Mouse (Mus musculus): ENCODE measurements around the gene Susd4.
A peak's percentile ranks its signal among the peaks of the same experiment; 100 is the strongest.

Gene Susd4

GRCm38 (mm10) chr1:182787030-182787429 lies 23.4 kb downstream of the Susd4 start:
- DNase-seq (ENCODE audit: low spot score): no peak

GRCm38 (mm10) chr1:182788896-182789295 lies 25.2 kb downstream of the Susd4 start:
- DNase-seq (ENCODE audit: low spot score): no peak

GRCm38 (mm10) chr1:182792521-182793071 lies 28.9 kb downstream of the Susd4 start:
- DNase-seq (ENCODE audit: low spot score): peak; percentile 55

DNA sequence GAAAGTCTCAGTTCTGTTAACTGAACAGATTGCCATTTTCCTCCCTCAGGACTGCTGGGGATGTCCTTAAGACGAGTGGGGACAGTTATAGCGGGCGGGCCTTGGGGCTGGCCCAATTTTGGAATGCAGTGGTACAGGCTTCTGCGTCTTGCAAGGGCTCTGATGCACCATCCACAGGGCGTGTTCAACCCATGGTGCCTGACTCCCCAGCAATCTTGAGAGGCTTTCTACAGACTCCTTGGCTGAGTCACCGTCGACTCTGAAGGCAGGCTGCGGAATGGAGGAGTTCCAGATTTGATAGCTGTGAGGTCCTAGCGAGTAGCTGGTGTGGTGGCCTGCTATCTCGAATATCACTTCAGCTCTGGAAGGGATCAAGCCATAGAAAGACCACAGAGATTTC lies 30.6 kb downstream of the Susd4 start:
- no peak for DNase-seq (ENCODE audit: low spot score)

- no peak for DNase-seq (ENCODE audit: low spot score)
Measured at GRCm38 (mm10) chr1:182794628-182795027, 31.0 kb downstream of the Susd4 start.

GRCm38 (mm10) chr1:182797048-182797447 lies 33.4 kb downstream of the Susd4 start:
- no peak for DNase-seq (ENCODE audit: low spot score)

DNA sequence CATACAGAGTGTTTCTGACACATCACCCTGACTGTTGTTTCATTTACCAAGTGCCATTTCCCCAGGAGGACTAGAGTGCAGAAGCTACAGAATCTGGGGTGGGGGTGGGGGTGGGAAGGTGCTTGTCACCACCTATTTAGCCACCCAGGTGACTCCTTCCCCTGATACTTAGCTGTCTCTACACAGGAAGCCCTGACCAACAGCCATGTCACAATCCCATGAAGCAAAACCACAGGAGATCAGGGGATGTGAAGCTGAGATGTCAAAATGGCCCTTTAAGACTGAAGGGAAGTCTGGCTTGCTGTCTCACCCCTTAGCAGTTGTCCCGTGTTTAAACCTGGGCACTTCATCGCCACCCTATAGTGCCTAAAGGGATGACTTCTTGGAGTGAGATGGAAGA lies 37.9 kb downstream of the Susd4 start:
- DNase-seq (ENCODE audit: low spot score): no peak

- no peak for DNase-seq (ENCODE audit: low spot score)
Measured at GRCm38 (mm10) chr1:182802891-182803290, 39.2 kb downstream of the Susd4 start.

DNA sequence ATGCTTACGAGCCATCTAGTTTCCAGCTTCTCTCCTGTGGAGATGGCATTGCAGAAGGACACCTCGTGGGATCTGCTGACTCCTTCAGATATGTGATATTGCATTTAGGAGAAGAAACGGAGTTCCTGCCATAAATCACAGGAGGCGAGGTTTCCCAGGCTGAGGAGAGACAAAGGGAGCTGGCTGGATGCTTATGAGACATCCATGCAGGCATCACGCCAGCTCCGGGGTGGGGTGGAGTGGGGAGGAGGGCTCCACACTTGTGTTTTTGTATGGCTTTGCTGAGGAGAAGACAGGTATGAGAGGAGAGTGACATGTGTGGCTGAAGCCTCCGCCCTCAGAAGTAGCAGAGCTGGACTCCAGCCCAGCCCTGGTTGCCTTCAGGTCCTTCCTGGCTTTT lies 50.3 kb downstream of the Susd4 start:
- no peak for DNase-seq (ENCODE audit: low spot score)

DNA sequence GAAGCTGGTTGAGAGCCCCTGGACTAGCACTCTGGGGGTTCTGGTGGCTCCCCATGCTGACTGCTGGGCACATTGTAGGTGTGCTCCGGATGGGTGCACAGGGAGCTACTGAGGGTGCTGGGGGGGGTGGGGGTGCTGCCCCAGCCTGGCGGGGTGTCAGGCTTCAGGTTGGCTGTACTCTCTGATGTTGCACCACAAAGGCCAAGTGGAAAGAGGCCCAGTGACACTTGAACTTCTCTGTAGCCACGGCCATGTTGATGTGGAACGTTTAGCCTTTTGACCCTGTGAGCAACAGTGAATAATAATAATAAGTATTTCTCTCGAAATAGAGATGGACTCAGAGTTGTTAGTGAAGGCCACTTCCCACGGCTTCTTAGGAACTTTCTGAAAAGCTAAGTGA lies 50.9 kb downstream of the Susd4 start:
- no peak for DNase-seq (ENCODE audit: low spot score)

DNA sequence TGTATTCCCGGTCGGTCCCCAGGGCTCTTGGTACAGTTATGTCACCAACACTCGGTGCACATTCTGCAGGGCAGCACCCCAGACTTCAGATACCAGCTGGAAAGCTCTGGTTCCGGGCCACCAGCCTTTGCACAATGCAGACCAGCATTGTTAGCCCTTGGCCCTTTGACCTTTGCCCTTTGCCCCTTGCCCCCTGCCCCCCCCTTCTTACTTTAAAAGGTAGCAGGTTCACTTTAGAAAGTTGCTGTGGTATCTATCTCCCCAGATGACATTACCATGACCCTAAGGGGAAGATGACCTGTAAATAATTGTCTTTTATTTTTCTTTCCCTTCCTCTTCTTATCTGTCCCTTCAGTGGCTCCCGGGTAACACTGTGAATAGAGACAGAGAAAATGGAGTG lies 53.4 kb downstream of the Susd4 start:
- no peak for DNase-seq (ENCODE audit: low spot score)

- DNase-seq (ENCODE audit: low spot score): no peak
Measured at GRCm38 (mm10) chr1:182817624-182818023, 54.0 kb downstream of the Susd4 start.

- no peak for DNase-seq (ENCODE audit: low spot score)
Measured at GRCm38 (mm10) chr1:182818931-182819330, 55.3 kb downstream of the Susd4 start.

DNA sequence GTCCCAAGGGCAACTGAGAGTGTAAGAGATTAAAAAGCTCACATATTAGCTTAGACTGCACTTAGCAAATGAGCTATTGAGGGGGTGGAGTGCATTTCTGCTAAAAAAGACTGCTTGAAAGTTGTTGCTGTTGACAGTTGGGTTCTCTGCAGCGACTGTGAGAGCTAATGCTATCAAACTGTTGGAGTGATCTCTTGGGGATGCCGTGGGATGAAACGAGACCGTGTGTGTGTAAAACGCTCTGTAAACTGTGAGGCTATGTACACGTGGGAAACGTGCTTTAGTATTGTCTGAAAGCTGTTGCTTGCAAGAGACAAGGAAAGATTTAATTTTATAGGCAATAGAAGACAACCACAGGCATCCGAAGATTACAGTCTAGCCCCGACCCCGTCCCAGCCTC lies 59.1 kb downstream of the Susd4 start:
- DNase-seq (ENCODE audit: low spot score): no peak

DNA sequence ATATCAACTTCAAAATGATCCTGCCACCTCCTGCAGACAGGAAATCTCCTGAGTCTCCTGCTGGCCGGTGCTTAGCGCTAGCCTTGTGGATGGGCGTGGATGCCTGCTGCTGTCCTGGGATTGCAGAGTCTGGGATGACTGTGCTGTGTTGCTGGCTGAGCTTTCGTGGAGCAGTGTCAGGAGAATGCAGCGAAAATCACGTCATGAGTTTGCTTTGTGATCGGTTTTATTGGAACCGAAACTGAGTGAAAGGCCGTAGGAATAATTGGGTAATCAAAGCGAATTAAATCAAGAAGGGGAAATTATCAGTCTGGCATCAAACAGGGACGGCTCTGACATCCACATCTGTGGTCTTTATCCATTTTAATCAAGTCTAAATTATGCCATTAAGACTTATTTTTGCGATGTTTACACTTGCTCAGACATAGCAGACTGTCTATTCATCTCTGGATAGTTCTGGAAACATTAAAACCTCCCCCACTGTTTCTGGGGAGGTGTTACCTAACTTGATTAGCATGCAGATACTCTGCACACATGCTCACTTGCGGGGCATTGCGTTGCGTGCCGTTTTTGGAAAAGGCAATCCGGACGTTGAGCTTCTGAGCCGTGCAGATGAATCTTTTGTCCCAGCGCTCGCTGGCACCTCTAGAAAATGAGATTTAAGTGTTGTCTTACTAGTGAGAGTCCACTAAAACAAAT lies 60.2 kb downstream of the Susd4 start:
- DNase-seq (ENCODE audit: low spot score): no peak

- no peak for DNase-seq (ENCODE audit: low spot score)
Measured at GRCm38 (mm10) chr1:182826557-182826956, 62.9 kb downstream of the Susd4 start.

- DNase-seq (ENCODE audit: low spot score): no peak
Measured at GRCm38 (mm10) chr1:182838061-182838460, 74.4 kb downstream of the Susd4 start.

DNA sequence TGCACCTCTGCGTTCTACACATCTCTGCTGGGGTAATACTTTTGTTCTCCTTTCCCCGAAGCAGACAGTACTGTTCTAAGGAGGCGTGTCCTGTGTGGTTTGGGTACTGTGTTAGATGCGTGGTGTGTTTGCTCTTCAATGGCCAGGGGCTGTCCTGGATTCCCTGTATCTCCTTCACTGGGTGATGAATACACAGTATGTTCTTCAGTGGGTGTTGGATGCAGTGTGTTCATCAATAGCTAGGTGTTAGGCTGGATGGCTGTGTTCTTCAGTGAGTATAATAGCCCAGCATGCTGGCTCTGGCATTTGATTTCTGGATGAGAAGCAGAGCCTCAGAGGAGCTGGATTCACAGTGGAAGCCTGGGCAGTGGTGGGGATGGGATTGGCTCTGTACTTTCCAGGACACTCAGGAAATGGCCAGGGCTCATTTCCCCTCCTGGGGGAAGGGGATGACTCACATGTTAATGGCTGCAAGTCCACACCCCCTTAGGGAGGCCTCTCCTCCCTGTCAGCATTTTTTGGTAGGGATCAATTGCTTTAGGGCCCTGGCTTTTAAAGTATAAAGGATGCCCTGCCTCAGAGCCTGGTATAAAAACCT lies 75.8 kb downstream of the Susd4 start:
- DNase-seq (ENCODE audit: low spot score): no peak

GRCm38 (mm10) chr1:182840011-182840410 lies 76.4 kb downstream of the Susd4 start:
- no peak for DNase-seq (ENCODE audit: low spot score)

DNA sequence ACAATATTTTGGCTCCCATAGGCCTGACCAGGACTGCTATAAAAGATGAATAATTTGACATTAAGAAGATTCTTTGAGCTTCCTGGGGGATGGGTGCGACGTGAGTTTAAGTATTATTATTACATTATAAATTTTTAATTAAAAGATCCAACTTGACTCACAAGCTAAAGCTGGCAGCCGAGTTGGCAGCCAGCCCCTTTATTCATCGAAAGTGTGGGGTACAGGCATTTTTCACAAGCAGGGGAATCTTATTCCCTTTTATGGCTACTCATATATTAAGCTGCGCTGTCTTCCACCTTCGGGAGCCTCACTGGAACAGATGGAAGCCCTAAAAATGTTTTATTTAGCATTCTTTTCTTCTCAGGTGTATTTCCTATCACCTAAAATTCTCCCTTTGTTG lies 76.9 kb downstream of the Susd4 start:
- DNase-seq (ENCODE audit: low spot score): no peak

DNA sequence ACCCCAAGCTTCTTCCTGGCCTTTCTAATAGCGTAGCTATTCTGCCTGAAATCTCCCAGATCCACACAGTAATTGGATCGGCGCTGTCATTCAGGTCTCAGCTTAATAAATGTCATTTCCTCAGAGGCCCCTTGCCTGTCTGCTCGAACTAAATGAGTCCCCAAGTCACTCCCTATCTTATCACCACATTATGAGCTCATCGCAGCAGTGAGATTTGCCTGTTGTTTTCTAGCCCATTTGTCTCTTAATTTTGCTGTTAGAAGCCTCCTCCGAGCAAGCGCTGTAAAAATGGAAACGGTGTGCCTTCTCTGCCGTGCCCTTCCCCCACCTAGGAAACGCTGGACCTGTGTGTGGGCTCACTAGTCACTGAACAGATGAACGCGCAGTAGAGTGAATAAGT lies 85.9 kb downstream of the Susd4 start:
- no peak for DNase-seq (ENCODE audit: low spot score)

GRCm38 (mm10) chr1:182850080-182850479 lies 86.4 kb downstream of the Susd4 start:
- no peak for DNase-seq (ENCODE audit: low spot score)

DNA sequence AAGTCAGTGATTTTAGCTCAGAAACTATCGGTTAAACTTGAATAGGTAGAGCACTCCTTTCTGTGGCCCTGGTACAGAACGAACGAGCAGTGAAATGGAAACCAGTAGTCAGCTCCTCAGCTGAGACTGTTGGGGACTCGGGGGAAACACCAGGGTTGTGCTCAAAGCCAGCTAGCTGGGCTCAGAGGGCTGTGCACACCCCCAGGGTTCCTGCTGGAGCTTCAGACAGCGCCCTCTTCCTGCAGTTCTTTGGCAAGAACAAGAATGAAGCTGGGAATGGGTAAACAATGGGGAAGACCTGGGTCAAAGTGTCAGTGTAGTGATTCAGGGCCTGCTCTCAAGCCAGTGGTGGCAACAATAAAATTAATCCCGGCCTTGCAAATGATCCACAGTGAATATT lies 88.5 kb downstream of the Susd4 start:
- DNase-seq (ENCODE audit: low spot score): no peak

GRCm38 (mm10) chr1:182856636-182857035 lies 93.0 kb downstream of the Susd4 start:
- no peak for DNase-seq (ENCODE audit: low spot score)
